Mouse (Mus musculus) C2C12 (cell line): ENCODE data around the gene Clec10a.
"Not testable (repeated sequence)": the region's sequence is repeated elsewhere in the genome, so short reads cannot be mapped to it uniquely, and the experiment has no call there.

Source experiments
- CEBPB ChIP-seq: IDR thresholded peaks from one replicate; pipeline ENCODE4 v1.6.1; 2011; ENCODE audit warnings: low read depth, mild to moderate bottlenecking, control low read depth, moderate library complexity
- CTCF ChIP-seq: IDR thresholded peaks from one replicate; pipeline ENCODE4 v1.5.1; 2011; ENCODE audit not compliant: control insufficient read depth, insufficient read depth, insufficient read length
- FOSL1 ChIP-seq: IDR thresholded peaks from one replicate; pipeline ENCODE4 v1.8.0; 2011; ENCODE audit warnings: mild to moderate bottlenecking, low read length; ENCODE audit not compliant: poor library complexity, insufficient read depth, severe bottlenecking
- MYOD1 ChIP-seq: IDR thresholded peaks from one replicate; pipeline ENCODE4 v1.6.1; 2011; ENCODE audit warnings: low read depth; ENCODE audit not compliant: control insufficient read depth, insufficient read length
- MYOG ChIP-seq: IDR thresholded peaks from one replicate; pipeline ENCODE4 v1.6.1; 2011; ENCODE audit not compliant: control insufficient read depth, insufficient read length; ENCODE audit errors: extremely low read depth
- USF1 ChIP-seq: IDR thresholded peaks from one replicate; pipeline ENCODE4 v1.6.1; 2011; ENCODE audit warnings: low read depth, mild to moderate bottlenecking, control low read depth, moderate library complexity

GRCm38 (mm10) chr11:70169471-70169870 is 13.5 kb downstream of the Clec10a start:
- TF ChIP-seq CTCF, CEBPB, FOSL1, MYOG, USF1, MYOD1: not testable (repeated sequence)
